Mouse (Mus musculus) forebrain, embryonic 15.5 days (tissue): Measurements from ENCODE around the gene Glra3. TPM values are rescaled to one million over a fixed set of nuclear protein-coding genes. Genes with fewer than 3 reads are reported as not detected.

ENCODE experiments used
- ATAC-seq: fragments of 200-750 bp; cut with Nextera tagmentation; replicated peaks from 2 replicates; pipeline ENCODE4 v1.8.0; 2017; ENCODE audit warnings: mild to moderate bottlenecking, moderate TSS enrichment, moderate library complexity
- H3K27ac ChIP-seq: fragments of 300-500 bp; sonication (generic); replicated peaks from 2 replicates; pipeline ENCODE4 v1.5.1; 2015; ENCODE audit warnings: mild to moderate bottlenecking, inconsistent platforms
- H3K27me3 ChIP-seq: fragments of 300-500 bp; sonication (generic); 2 replicates; pipeline ENCODE4 v1.6.1; 2015; ENCODE audit warnings: inconsistent platforms
- H3K36me3 ChIP-seq: fragments of 300-500 bp; sonication (generic); 2 replicates; pipeline ENCODE4 v1.6.1; 2015; ENCODE audit warnings: mild to moderate bottlenecking, inconsistent platforms
- H3K4me1 ChIP-seq: fragments of 300-500 bp; sonication (generic); 2 replicates; pipeline ENCODE4 v1.6.1; 2015; ENCODE audit warnings: inconsistent platforms
- H3K4me2 ChIP-seq: fragments of 300-500 bp; sonication (generic); replicated peaks from 2 replicates; pipeline ENCODE4 v1.6.1; 2015; ENCODE audit warnings: mild to moderate bottlenecking, inconsistent platforms
- H3K4me3 ChIP-seq: fragments of 300-500 bp; sonication (generic); 2 replicates; pipeline ENCODE4 v1.5.1; 2015; ENCODE audit warnings: mild to moderate bottlenecking, inconsistent platforms
- H3K9ac ChIP-seq: fragments of 300-500 bp; sonication (generic); replicated peaks from 2 replicates; pipeline ENCODE4 v1.6.1; 2015; ENCODE audit warnings: mild to moderate bottlenecking, inconsistent platforms
- H3K9me3 ChIP-seq: fragments of 300-500 bp; sonication (generic); 2 replicates; pipeline ENCODE4 v1.6.1; 2016; ENCODE audit warnings: inconsistent platforms
- WGBS: fragments of 180-500 bp; shearing (Covaris S2); methylation state at CpG from one replicate; pipeline ENCODE4 v1.1.7; 2015; ENCODE audit warnings: mixed read lengths; 5-methylcytosine and 5-hydroxymethylcytosine counted together
- polyA plus RNA-seq: library from polyadenylated mRNA; unstranded; fragments of >200 nt; fragmentation: Nextera tagmentation; extraction: Ambion mirVana; gene quantifications from 2 replicates; pipeline ENCODE4 v1.2.1, GENCODE M21; 2015

Gene Glra3
- polyA plus RNA-seq, 1 experiment from 2014 or later, result 0.56 TPM

- Histone ChIP-seq H3K4me1 (no peaks in the 10 kb centered on the region), H3K27me3 (no peaks in the 10 kb centered on the region), H3K4me3 (no peak overlapping the region), H3K4me2 (no peak overlapping the region), H3K9ac (no peak overlapping the region), H3K9me3 (no peaks in the 10 kb centered on the region), H3K27ac (no peak overlapping the region), H3K36me3 (no peaks in the 10 kb centered on the region)
- ATAC-seq, result no peak
- 64% methylated on average over 1 of the region's 1 CpGs for WGBS
Observed at GRCm38 (mm10) chr8:56150697-56151096, 210.4 kb downstream of the Glra3 start.

GRCm38 (mm10) chr8:56151574-56151973 is 211.3 kb downstream of the Glra3 start:
- Histone ChIP-seq H3K9ac (no peak overlapping the region), H3K4me2 (no peak overlapping the region), H3K4me3 (no peak overlapping the region), H3K36me3 (no peaks in the 10 kb centered on the region), H3K4me1 (no peaks in the 10 kb centered on the region), H3K27ac (no peak overlapping the region), H3K9me3 (no peaks in the 10 kb centered on the region), H3K27me3 (no peaks in the 10 kb centered on the region)
- WGBS, result 45% methylated on average over 5 of the region's 5 CpGs
- ATAC-seq, result no peak

GRCm38 (mm10) chr8:56158966-56159365 is 218.7 kb downstream of the Glra3 start:
- no peaks in the 10 kb centered on the region for H3K36me3 ChIP-seq
- no peak overlapping the region for H3K4me2 ChIP-seq
- H3K4me3 ChIP-seq, result no peak overlapping the region
- 60% methylated on average over 2 of the region's 2 CpGs for WGBS
- H3K4me1 ChIP-seq, result no peaks in the 10 kb centered on the region
- H3K9me3 ChIP-seq, result no peaks in the 10 kb centered on the region
- H3K27me3 ChIP-seq, result no peaks in the 10 kb centered on the region
- no peak overlapping the region for H3K9ac ChIP-seq
- H3K27ac ChIP-seq, result no peak overlapping the region
- ATAC-seq, result no peak

Other genes starting within 250 kb of the Glra3 start
- not detected in 2 replicates for gene Adam29, start 33.5 kb upstream of the Glra3 start, polyA plus RNA-seq